Mouse (Mus musculus): ENCODE measurements around the gene Rpap1.

The Rpap1 gene

GRCm38 (mm10) chr2:119799181-119799960, 12.0 kb upstream of the Rpap1 start:
- in situ Hi-C loops (cut with MboI, MseI) = no loop called here

GRCm38 (mm10) chr2:119798246-119798927, 11.1 kb upstream of the Rpap1 start:
- in situ Hi-C loops (cut with MboI, MseI) = no loop called here

- in situ Hi-C loops (cut with MboI, MseI) = no loop called here
Observed at GRCm38 (mm10) chr2:119797279-119797783, 10.0 kb upstream of the Rpap1 start, which contains the start of gene Tyro3. TSS of gene Tyro3 (plus strand) at chr2:119797733.

DNA sequence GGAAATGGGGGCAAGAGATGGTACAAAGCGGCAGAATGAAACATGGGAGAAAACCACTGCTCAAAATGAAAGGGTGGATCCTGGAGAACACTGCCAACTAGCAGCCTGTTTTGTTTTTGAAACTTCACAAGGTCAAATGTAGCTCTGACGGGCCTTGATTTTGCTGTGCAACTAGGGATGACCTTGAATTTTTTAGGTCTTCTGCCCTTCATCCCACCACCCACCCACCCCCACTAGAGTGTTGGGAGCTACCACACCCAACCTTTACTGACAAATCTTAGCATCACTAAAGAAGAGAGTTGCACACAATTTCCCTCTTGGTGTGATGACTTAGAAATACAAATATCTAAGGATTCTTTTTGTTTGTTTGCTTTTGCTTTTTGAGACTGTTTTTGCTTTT, 2.7 kb upstream of the Rpap1 start:
- in situ Hi-C loops (cut with MboI, MseI) = no loop called here

DNA sequence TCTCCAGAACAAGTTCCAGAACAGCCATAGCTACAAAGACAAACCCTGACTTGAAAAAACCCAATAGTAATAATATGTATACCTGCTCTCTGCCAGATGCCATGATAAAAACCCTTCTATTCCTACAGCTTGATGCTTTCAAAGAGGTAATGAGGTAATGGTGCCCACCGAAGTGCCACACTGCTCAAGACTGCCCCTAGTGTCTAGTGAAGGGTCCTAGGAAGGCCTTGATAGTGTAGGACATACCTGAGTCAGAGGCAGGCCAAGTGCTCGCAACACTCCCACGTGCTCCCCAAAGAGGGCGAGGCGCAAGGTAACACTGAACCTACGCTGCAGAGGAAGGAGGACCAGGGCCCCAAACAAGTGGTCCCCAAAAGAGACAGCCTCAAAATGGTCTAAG, 20.1 kb downstream of the Rpap1 start:
- in situ Hi-C loops (cut with MboI, MseI) = no loop called here

GRCm38 (mm10) chr2:119763924-119764323, 23.4 kb downstream of the Rpap1 start:
- in situ Hi-C loops (cut with MboI, MseI) = no loop called here

DNA sequence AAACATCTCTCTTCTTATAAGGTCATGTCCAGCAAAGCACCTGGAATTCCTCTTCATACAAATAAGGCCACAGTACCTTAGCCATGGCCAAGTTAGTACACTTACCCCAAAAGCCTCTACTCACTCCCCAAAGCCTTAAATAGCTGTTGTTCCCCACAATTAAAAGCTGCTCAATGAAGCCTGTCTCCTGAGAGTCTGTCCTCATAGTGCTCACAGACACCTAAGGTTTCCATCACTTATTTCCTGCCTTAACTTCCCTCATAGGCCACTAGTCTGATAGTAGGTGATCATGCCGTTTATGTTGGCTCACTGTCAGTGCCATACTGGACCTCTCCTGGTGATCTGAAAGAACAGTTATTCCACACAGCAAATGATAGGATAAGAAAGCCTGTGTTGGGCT, 25.1 kb downstream of the Rpap1 start:
- in situ Hi-C loops (cut with MboI, MseI) = no loop called here

- in situ Hi-C loops (cut with MboI, MseI) = no loop called here
Observed at GRCm38 (mm10) chr2:119760251-119760650, 27.1 kb downstream of the Rpap1 start, which contains the start of gene Ltk. TSS of gene Ltk (minus strand) at chr2:119760431.

GRCm38 (mm10) chr2:119758844-119759835, 28.2 kb downstream of the Rpap1 start:
- in situ Hi-C loops (cut with MboI, MseI) = no loop called here

DNA sequence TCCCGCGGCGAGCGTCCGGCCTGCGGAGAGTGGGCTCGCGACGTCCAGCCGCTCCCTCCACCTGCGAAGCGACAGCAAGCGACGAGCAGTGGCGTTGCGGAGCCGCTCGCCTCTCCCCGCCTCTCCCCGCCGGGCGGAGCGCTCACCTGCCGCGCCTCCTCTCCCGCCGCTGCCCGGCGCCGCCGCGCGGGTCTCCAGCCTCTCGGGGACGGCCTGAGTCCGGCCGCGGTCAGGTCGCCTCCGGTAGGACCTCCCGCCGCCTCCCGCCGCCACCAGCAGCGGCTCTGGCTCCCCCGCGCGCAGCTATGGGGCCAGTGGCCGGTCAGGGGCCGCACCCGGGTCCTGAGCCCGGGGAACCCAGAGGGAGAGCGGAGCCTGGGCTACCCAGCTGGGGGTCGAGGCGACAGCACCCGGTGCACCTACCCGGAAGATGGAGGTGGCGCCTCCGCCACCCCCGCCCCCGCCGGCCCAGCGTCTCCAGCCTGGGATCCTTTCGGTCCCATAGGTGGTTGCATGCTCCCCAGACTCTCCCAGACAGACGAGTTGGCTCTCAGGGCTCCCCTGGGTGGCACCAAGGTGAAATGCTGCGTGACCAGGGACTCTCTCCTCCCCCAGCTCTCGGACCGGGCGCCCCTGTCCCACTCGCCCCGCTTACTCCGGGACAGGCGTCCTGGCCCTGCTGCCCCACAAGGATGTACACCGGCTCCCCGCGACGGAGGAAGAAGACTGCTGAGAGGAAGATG, 29.1 kb downstream of the Rpap1 start:
- in situ Hi-C loops (cut with MboI, MseI) = no loop called here

GRCm38 (mm10) chr2:119757601-119758100, 29.7 kb downstream of the Rpap1 start:
- in situ Hi-C loops (cut with MboI, MseI) = no loop called here

DNA sequence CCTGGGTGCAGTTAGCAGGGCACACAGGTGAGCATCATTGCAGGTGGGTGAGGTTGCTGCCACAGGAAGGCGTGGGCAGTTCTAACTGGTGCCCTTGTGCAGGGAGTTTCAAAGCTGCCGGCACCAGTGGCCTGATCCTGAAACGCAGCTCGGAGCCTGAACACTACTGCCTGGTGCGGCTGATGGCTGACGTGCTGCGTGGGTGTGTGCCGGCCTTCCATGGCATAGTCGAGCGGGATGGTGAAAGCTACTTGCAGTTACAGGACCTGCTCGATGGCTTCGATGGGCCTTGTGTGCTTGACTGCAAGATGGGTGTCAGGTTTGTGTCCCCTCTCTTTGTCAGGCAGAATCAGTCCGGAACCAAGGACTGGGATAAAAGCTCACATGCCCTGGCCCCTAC, 38.1 kb downstream of the Rpap1 start:
- in situ Hi-C loops (cut with MboI, MseI) = no loop called here

DNA sequence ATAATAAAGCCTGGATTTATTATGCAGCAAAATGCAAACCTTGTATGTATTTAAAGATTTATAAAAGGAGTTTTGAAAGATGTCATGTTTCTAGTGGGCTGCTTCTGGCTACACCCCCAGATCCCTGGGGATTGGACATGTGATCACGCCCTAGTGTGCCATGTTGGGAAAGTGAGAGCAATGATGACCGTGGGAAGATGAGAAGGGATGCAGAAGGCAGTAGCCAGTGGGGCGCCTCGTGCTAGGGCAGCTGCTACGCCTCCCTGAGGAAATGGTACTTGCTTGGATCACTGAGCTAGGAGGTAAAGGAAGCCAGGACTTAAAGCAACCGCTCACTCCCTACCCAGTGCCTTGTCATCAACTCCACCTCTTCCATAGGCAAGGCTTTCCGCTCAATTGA, 39.8 kb downstream of the Rpap1 start:
- in situ Hi-C loops (cut with MboI, MseI) = no loop called here

GRCm38 (mm10) chr2:119745281-119745680, 42.1 kb downstream of the Rpap1 start:
- in situ Hi-C loops (cut with MboI, MseI) = no loop called here

DNA sequence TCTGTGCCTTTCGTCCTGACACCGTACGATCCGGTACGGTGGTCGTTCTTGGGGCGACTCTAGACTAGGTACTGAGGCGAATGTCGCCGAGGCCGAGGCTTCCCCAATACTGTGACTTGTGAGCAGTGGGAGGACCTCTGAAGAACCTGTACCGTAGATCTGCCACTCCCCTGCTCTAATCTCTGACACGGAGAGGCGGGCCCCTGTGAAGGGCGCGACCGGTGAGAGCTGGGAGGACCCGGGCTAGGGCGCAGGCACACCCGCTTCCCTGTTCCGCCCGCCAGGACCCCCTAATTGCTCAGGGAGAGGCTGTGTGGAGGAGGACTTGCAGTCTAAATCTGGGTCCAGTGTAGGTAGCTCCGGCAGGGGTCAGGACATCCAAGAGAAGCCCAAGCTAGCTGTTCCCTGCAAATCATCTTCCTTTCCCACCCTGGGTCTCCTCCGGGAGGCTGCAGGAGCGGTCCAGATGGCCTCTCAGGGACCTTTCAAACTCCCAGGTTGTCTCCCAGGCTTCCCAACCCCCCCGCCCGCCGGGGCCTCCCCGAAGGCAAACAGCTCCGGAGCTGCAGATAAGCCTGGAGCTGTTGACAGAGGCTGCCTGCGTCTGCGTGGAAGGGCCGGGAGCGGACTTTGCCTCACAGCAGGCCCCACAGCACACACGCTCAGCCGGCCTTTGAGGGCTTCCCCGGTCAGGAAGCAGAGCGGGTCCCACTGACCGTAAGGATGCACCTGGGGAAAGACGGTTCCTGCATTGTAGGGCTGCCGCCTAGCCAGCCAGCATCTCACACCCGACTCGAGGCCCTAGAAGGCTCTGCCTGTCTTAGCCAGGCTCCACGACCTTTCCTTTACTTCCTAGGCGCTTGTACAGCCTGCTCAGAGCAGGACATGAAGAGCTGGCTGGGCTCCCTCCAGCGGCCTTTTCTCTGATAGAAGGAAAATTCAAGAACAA, 42.9 kb downstream of the Rpap1 start:
- in situ Hi-C loops (cut with MboI, MseI) = no loop called here

GRCm38 (mm10) chr2:119743808-119744162, 43.6 kb downstream of the Rpap1 start:
- in situ Hi-C loops (cut with MboI, MseI) = no loop called here

DNA sequence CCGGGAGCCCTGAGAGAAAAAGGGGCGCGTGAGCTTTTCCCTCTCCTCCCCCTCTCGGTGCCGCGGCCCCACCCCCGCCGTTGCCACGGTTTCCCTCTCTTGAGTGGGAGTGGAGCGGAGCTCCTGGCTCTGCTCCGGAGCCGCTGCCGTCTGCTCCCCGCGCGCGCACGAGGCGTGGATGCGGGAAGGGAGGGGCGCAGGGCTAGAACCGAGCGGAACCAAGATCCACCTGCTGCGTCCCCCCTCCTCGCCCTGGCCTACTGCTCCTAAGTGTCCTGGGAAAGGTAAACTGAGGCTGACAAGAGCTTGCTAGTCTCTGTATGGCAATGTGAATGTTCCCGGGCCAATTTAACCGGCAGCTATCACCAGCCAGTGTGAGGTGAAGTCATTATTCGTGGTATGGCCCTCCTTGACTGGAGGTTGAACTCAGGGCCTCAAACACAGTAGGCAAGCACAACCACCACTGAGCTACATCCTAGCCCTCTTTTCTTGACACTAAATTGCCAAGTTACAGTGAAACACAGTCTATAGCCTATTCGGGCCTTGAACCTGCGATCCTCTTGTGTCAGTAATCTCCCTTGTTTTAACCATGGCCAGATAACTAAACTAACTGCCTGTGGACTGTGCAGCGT, 44.0 kb downstream of the Rpap1 start:
- in situ Hi-C loops (cut with MboI, MseI) = no loop called here

DNA sequence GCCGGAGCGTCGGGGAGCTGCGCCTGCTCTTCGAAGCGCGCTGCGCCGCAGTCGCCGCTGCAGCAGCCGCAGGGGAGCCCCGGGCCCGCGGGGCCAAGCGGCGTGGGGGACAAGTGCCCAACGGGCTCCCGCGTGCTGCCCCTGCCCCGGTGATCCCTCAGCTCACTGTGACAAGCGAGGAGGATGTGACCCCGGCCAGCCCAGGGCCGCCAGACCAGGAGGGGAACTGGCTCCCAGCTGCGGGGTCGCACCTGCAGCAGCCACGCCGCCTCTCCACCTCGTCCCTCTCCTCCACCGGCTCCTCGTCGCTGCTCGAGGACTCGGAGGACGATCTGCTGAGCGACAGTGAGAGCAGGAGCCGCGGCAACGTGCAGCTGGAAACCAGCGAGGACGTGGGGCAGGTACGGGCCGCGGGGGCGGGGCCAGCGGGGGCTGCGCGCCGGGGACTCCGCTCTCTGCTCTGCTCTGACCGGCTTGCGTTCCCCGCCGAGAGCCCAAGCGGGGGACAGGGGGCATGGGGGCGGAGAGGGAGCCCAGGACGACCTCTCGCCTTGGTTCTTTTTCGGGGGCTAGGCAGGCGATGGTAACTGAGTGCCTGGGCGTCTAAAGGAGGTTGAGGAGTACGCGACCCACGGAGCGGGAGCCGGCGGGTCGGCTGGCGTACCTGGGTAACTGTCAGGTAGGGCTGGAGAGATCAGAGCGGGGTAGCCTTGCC, 44.7 kb downstream of the Rpap1 start:
- in situ Hi-C loops (cut with MboI, MseI) = no loop called here

Data from regulatory T cell (primary cell).